Mouse (Mus musculus): Measurements from ENCODE around the gene Rad23b. TPM values are rescaled to one million over a fixed set of nuclear protein-coding genes. Genes with fewer than 3 reads are reported as not detected.
A peak's percentile ranks its signal among the peaks of the same experiment; 100 is the strongest.

Gene Rad23b
- polyA plus RNA-seq, 1 experiment: 153 TPM

DNA sequence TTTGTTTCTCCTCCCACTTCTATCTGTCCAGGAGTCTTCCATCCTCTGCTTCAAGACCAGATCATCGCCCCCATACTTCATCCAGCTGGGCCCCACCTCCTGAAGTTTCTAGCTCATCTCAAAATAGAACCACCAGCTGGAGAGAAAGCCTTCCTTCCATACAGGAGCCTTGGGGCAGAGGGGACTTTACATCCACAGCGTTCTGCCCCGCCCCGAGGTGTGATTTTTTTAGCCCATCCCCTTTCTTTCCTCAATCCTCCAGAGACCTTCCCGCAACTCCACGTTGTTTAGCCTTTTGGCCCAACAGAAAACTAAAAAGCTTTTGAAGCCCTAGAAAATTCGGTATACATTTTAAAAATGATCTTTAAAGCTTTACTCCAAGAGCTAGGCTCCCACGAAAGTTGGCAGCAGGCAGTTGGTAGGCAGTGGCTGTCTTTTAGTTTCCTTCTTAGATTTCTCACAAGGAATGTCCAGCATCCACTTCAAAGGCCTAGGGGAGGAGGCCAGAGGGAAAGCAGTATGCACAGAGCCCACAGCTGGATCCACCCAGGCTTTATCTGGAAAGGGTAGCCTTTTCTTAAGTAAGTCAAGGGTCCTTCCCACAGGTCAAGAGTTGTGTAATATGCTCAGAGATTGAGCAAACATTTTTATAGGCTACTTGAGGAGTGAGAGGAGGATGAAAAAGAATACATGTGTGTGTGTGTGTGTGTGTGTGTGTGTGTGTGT is 20.1 kb upstream of the Rad23b start:
- Histone ChIP-seq H3K27ac (ENCODE audit: insufficient read depth, low read length) (no peak overlapping the region), H3K4me3 (ENCODE audit: insufficient read depth, low read length) (no peak overlapping the region)

DNA sequence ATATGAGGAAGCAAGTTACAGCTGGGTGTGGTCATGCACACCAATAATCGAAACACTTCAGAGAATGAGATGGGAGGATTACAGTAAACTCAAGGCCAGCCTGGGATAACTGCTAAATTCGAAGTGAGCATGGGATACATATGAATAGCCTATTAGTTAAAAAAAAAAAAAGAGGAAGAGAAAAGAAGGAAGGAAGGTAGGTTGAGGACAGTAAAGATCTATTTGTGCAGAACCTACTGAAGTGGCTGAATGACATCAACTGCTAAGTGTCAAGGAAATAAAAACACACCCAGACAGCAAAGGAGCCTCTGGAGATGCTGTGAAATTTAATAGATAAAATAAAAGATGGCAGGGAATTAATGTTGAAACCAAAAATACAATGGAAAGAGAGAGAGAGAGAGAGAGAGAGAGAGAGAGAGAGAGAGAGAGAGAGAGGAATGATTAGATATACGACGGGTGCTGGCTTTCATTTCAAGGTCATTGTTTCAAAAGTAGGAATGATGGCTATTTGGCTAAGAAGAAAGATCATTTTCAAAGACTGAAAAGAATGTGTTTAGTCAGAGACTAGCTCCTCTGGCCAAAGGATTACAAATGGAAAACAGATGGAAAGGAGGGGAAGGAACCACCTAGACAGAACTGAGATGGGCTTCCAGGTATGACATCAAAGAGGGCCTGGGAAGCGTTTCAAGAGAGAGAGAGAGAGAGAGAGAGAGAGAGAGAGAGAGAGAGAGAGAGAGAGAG is 14.6 kb upstream of the Rad23b start:
- no peak for TF ChIP-seq CTCF (IDR thresholded peaks at IDR 0.05; ENCODE audit: extremely low read depth, insufficient read depth, low read length)
- no peak for TF ChIP-seq POLR2A (IDR thresholded peaks at IDR 0.05; ENCODE audit: extremely low read depth, insufficient read depth, low read length)
- Histone ChIP-seq H3K4me3 (ENCODE audit: insufficient read depth, low read length) (no peak overlapping the region), H3K27ac (ENCODE audit: insufficient read depth, low read length) (no peak overlapping the region), H3K4me1 (ENCODE audit: control insufficient read depth, insufficient read depth, low read length) (no peaks in the 10 kb centered on the region)

More for the DNA sequence above, 20.1 kb upstream of the Rad23b start:
- H3K4me1 ChIP-seq (ENCODE audit: control insufficient read depth, insufficient read depth, low read length): peaks cover 1% of the 10 kb centered on the region; the same call in 1 of the 2 replicates
- TF ChIP-seq POLR2A (IDR thresholded peaks at IDR 0.05; ENCODE audit: extremely low read depth, insufficient read depth, low read length): no peak
- no peak for TF ChIP-seq CTCF (IDR thresholded peaks at IDR 0.05; ENCODE audit: extremely low read depth, insufficient read depth, low read length)

GRCm38 (mm10) chr4:55338905-55339304 is 10.9 kb upstream of the Rad23b start:
- Histone ChIP-seq H3K4me3 (ENCODE audit: insufficient read depth, low read length) (no peak overlapping the region), H3K4me1 (ENCODE audit: control insufficient read depth, insufficient read depth, low read length) (no peaks in the 10 kb centered on the region), H3K27ac (ENCODE audit: insufficient read depth, low read length) (no peak overlapping the region)
- TF ChIP-seq CTCF (IDR thresholded peaks at IDR 0.05; ENCODE audit: extremely low read depth, insufficient read depth, low read length) (no peak), POLR2A (IDR thresholded peaks at IDR 0.05; ENCODE audit: extremely low read depth, insufficient read depth, low read length) (no peak)

DNA sequence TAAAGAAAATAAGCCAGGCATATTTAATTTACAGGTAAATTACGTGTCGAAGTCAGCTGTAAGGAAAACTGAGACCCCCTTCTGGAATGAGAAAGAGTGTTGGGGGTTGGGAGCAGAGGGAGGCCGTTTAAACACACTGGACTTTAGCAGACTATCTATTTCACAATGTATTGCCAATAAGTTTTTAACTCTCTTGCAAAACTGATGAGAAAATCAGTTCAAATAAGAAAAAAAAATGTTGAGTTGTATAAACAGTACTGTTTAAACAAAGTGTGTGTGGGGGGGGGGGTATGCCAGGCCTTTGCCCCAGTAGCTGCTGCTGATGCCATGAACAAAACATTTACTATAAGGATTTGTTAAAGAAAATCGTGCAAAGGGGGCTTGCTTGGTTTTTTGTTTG is 10.5 kb upstream of the Rad23b start:
- no peak for TF ChIP-seq CTCF (IDR thresholded peaks at IDR 0.05; ENCODE audit: extremely low read depth, insufficient read depth, low read length)
- no peak for TF ChIP-seq POLR2A (IDR thresholded peaks at IDR 0.05; ENCODE audit: extremely low read depth, insufficient read depth, low read length)
- H3K4me1 ChIP-seq (ENCODE audit: control insufficient read depth, insufficient read depth, low read length): no peaks in the 10 kb centered on the region
- no peak overlapping the region for H3K4me3 ChIP-seq (ENCODE audit: insufficient read depth, low read length)
- H3K27ac ChIP-seq (ENCODE audit: insufficient read depth, low read length): no peak overlapping the region

GRCm38 (mm10) chr4:55341797-55342196 is 8.0 kb upstream of the Rad23b start:
- H3K4me3 ChIP-seq (ENCODE audit: insufficient read depth, low read length): no peak overlapping the region
- TF ChIP-seq POLR2A (IDR thresholded peaks at IDR 0.05; ENCODE audit: extremely low read depth, insufficient read depth, low read length) (no peak), CTCF (IDR thresholded peaks at IDR 0.05; ENCODE audit: extremely low read depth, insufficient read depth, low read length) (no peak)
- no peaks in the 10 kb centered on the region for H3K4me1 ChIP-seq (ENCODE audit: control insufficient read depth, insufficient read depth, low read length)
- H3K27ac ChIP-seq (ENCODE audit: insufficient read depth, low read length): no peak overlapping the region

GRCm38 (mm10) chr4:55342602-55343001 is 7.2 kb upstream of the Rad23b start:
- Histone ChIP-seq H3K27ac (ENCODE audit: insufficient read depth, low read length) (no peak overlapping the region), H3K4me1 (ENCODE audit: control insufficient read depth, insufficient read depth, low read length) (no peaks in the 10 kb centered on the region), H3K4me3 (ENCODE audit: insufficient read depth, low read length) (no peak overlapping the region)
- TF ChIP-seq CTCF (IDR thresholded peaks at IDR 0.05; ENCODE audit: extremely low read depth, insufficient read depth, low read length): no peak
- no peak for TF ChIP-seq POLR2A (IDR thresholded peaks at IDR 0.05; ENCODE audit: extremely low read depth, insufficient read depth, low read length)

DNA sequence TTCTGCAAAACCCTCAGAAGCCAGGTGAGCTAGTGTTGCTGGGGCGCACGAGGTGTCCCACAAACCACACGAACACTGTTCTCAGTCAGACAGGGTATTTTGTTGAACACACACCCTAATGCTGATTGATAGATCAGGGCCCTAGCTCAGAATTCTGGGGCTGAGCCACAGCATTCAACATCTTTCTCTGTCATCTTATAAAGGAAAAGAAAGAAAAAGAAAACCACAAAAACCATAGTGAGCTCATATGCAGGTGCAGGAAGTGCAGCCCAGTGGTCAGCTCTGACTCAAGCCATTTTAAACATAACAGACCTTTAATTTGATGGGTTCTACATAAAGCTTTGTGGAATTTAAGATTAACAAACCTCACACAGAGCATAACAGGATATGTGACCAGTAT is 6.6 kb upstream of the Rad23b start:
- H3K4me1 ChIP-seq (ENCODE audit: control insufficient read depth, insufficient read depth, low read length): no peaks in the 10 kb centered on the region
- H3K27ac ChIP-seq (ENCODE audit: insufficient read depth, low read length): no peak overlapping the region
- TF ChIP-seq POLR2A (IDR thresholded peaks at IDR 0.05; ENCODE audit: extremely low read depth, insufficient read depth, low read length) (no peak), CTCF (IDR thresholded peaks at IDR 0.05; ENCODE audit: extremely low read depth, insufficient read depth, low read length) (no peak)
- no peak overlapping the region for H3K4me3 ChIP-seq (ENCODE audit: insufficient read depth, low read length)

GRCm38 (mm10) chr4:55348759-55349451 is 938 bp upstream of the Rad23b start:
- Histone ChIP-seq H3K4me3 (ENCODE audit: insufficient read depth, low read length) (peak overlapping the region; percentile 63), H3K27ac (ENCODE audit: insufficient read depth, low read length) (0 out of 2 replicates have a peak overlapping the region, but pooled peaks have one; percentile 21)
- TF ChIP-seq CTCF (IDR thresholded peaks at IDR 0.05; ENCODE audit: extremely low read depth, insufficient read depth, low read length) (no peak), POLR2A (IDR thresholded peaks at IDR 0.05; ENCODE audit: extremely low read depth, insufficient read depth, low read length) (no peak)

GRCm38 (mm10) chr4:55350219-55350931 is 532 bp downstream of the Rad23b start:
- TF ChIP-seq POLR2A (IDR thresholded peaks at IDR 0.05; ENCODE audit: extremely low read depth, insufficient read depth, low read length) (no peak), CTCF (IDR thresholded peaks at IDR 0.05; ENCODE audit: extremely low read depth, insufficient read depth, low read length) (no peak)
- Histone ChIP-seq H3K4me1 (ENCODE audit: control insufficient read depth, insufficient read depth, low read length) (peaks cover 4% of the 10 kb centered on the region; the same call in 1 of the 2 replicates), H3K27ac (ENCODE audit: insufficient read depth, low read length) (peak overlapping the region; percentile 73), H3K4me3 (ENCODE audit: insufficient read depth, low read length) (peak overlapping the region; percentile 63)

More at GRCm38 (mm10) chr4:55348759-55349451, 938 bp upstream of the Rad23b start:
- peaks cover 2% of the 10 kb centered on the region; the same call in 1 of the 2 replicates for H3K4me1 ChIP-seq (ENCODE audit: control insufficient read depth, insufficient read depth, low read length)
